Mouse (Mus musculus) kidney, adult 2 months (tissue): Measurements from ENCODE around the gene Msx3.

ENCODE experiments used
- CTCF ChIP-seq: fragments of 200-500 bp; conservative IDR thresholded peaks from 2 replicates; pipeline ENCODE4 v1.5.1; 2011; ENCODE audit warnings: low read depth, mild to moderate bottlenecking, control low read depth, low read length, moderate library complexity, mixed read lengths; ENCODE audit not compliant: insufficient read depth, insufficient read length
- POLR2A ChIP-seq: fragments of 200-500 bp; IDR thresholded peaks from one replicate; pipeline ENCODE4 v1.6.1; 2011; ENCODE audit warnings: low read depth, low read length, control low read depth

GRCm38 (mm10) chr7:140047811-140048311, 1.0 kb downstream of the Msx3 start:
- TF ChIP-seq CTCF (no peak), POLR2A (no peak)
